Mouse (Mus musculus): ENCODE data around the gene Hsd11b1.
"Not testable (repeated sequence)": the region's sequence is repeated elsewhere in the genome, so short reads cannot be mapped to it uniquely, and the experiment has no call there.

Hsd11b1 gene

DNA sequence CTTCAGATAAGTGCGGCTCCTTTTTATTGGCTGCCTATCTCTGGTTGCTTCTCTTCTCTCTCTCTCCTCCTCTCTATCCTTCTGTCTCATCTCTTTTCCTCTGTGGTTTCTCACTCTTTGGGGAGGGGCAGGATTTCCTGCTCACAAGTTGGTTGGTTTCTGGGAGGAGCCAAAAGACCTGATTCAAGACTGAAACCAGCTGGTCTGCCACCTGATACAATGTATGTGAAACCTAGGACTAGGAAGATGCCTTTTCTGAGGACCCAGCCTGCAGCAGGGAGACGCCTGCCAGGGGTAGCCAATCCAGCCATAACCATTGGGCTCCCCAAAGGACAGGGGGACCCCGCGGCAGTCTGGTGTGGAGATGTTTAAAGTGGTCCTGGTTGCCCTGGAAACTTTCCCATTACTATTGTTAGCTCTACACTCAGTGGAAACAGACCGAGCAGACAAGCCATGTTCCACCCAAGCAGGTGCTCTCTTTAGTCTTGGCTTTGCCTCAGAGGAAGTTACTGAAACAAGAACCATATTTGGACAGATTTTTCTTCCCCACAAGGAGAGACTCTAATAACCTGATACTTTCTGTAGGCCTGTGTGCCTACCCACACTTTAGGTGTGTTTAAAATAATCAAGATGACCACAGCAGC, at the start of gene Hsd11b1:
TSS of gene Hsd11b1 (minus strand) at position 121 of the 644 bp plus-strand sequence.
- DNase-seq (ENCODE audit: low read depth, low spot score), result no peak

DNA sequence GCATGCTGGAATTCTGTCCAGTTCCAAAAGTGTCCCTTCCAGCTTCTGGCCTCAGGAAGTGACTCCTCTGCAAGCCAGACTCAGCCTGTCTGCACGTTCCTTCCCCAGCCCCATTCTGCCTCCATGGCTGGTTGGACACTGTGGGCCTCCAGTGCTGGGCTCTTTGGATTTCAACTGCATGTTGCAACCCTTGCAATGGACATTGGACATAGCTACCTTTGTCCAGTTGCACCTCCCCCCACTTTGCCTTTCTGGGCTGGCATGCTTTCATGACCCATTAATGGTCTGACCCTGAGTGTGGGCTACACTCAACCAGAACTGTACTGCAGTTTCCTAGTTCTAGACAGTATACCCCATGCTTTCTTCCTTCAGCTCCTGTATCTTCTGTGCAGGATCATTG, 47.7 kb upstream of the Hsd11b1 start:
- no peak for DNase-seq (ENCODE audit: low read depth, low spot score)

- DNase-seq (ENCODE audit: low read depth, low spot score), result no peak
Observed at GRCm38 (mm10) chr1:193310519-193311085, 46.7 kb upstream of the Hsd11b1 start.

- DNase-seq (ENCODE audit: low read depth, low spot score), result no peak
Observed at GRCm38 (mm10) chr1:193309785-193310518, 46.1 kb upstream of the Hsd11b1 start.

GRCm38 (mm10) chr1:193306832-193307231, 43.0 kb upstream of the Hsd11b1 start:
- no peak for DNase-seq (ENCODE audit: low read depth, low spot score)

- peak; percentile 74 for DNase-seq (ENCODE audit: low read depth, low spot score)
Observed at GRCm38 (mm10) chr1:193305386-193305785, 41.5 kb upstream of the Hsd11b1 start.

GRCm38 (mm10) chr1:193303096-193303495, 39.2 kb upstream of the Hsd11b1 start:
- DNase-seq (ENCODE audit: low read depth, low spot score), result no peak

DNA sequence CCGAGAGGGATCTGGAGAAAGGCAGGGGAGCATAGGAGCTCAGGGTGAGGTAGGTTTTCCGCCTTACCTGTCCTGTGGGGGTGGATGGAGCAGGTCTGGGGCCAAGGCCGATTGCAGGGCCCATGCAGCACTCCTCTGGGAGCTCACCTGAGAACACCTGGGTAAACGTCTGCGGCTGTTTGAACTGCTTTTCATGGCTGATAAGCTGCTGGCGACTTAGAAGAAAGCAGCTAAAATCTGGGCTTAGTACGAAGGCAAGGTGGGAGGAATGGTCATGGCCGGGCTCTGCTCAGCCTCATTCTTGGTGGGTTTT, 38.2 kb upstream of the Hsd11b1 start:
- no peak for DNase-seq (ENCODE audit: low read depth, low spot score)

DNA sequence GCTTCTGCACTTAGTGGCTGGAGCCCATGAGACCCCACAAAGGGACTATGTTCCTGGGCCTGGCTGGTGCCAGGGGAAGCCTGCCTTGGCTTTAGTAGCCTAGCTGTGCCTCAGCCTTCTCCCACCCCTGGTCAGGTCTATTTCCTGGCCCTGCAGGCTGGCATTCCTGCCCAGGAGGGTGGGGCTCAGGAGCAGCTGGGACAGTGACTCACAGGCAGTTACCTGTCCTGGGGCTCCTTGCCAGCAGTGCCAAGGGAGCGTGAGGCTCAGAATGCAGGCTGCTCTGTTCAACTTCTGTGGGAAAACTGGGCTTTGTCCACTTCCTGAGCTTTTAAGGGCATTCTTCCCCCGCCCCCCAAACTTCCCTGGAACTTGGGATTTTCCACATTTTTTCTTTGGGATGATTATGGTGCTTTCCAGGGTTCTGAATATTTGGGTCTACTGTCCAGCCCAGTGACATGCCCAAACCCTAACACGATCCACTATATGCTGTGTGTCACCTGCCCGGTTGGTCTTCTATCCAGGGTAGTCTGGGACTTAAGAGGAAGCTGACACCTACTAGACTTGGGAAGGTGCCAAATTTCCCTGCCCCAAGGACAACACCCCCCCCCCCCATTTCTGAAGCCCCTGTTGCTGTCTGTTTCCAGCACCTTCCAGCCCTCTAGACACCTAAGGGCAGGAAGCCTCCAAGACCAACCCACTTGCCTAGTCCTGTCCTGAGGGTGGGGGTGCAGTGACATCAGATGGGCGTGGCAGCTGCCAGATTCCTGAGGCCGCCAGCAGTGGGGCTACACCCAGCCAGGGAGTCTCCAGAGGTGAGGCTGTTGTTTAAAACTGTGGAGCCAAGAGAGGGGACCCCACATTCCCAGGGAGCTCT, 37.6 kb upstream of the Hsd11b1 start:
- DNase-seq (ENCODE audit: low read depth, low spot score), result no peak

- no peak for DNase-seq (ENCODE audit: low read depth, low spot score)
Observed at GRCm38 (mm10) chr1:193299995-193300394, 36.1 kb upstream of the Hsd11b1 start.

DNA sequence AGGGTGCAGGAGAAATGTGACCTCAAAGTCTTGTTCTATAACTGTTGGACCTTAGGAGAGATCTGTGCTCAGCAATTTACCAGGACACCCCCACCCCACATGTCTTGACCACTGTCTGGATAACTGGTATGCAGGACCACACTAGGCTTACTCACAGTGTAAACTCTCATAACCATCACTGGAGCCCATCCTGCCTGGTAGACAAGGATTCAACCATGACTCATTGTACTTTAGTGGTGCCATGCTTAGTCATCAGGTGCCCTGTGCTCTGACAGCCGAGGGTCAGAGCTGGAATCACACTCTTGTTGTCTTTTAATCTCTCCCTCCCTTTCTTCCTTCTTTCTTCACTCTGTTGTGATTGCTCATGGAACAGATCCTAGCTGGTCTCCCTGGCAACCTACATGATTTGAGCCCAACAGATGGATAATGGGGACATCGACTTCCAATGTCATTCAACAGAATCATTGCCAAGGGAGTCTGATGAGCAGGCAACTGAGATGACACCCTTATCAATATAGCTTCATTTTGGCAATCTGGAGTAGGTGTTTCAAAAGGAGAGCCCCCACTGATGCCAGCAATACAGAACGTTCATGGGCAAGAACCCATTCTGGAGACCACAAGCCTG, 34.4 kb upstream of the Hsd11b1 start:
- DNase-seq (ENCODE audit: low read depth, low spot score), result no peak

GRCm38 (mm10) chr1:193295920-193296319, 32.0 kb upstream of the Hsd11b1 start:
- DNase-seq (ENCODE audit: low read depth, low spot score), result no peak

DNA sequence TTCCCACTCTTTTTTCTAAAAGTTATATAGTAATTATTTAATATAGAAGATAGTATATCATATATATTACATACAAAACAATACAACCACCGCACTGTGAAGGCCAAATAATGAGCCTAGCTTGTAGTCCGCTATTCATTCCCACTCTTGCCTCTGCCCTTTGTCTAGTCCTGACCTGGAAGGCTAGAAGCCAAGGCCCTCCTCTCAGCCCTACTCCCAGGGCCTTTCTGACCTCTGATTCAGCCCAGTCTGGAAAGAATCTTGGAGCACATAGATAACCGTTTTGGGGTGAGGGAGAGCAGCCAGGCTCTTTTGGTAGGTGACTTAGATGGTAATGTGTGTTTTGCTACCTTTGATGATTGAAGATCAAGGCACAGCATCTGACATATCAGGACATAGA, 30.1 kb upstream of the Hsd11b1 start:
- DNase-seq (ENCODE audit: low read depth, low spot score), result no peak

DNA sequence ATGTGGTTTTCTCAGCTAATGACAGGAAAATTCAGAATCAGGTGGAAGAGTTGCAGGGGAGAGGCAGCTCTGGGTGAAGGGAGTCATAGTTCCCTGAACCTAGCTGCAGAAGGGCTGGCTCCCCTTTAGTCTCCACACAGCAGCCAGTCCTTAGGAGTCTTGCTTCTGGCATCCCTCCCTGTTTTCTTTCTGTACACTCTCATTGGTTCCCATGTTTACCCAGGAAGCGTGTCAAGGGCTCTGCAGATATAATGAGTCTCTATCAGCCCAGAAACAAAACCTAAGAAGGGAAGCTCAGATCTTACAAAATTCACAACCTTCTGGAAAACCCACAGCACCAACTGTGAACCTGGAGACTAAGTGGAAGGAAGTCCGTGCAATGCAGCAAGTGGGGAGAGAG, 29.2 kb upstream of the Hsd11b1 start:
- DNase-seq (ENCODE audit: low read depth, low spot score), result no peak

- no peak for DNase-seq (ENCODE audit: low read depth, low spot score)
Observed at GRCm38 (mm10) chr1:193290686-193291085, 26.8 kb upstream of the Hsd11b1 start.

- no peak for DNase-seq (ENCODE audit: low read depth, low spot score)
Observed at GRCm38 (mm10) chr1:193289914-193290313, 26.0 kb upstream of the Hsd11b1 start.

DNA sequence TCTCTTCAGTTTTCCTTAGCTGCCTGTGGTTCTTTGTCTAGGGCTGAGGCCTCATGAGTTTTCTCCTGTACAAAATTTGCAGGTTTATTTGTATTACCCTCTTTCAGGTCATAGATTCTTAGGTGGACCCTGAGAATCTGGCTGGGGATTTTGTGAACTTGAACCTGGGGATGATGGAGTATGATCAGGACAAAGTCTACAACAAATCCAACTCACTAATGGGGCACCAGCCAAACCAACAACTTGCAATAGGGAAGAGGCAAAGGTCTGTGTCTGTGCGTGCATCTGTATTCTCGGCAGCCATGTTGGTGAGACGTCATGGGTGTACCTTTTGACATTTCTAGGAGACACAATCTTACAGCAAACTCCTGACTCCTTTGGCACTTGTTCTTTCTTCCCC, 25.2 kb upstream of the Hsd11b1 start:
- no peak for DNase-seq (ENCODE audit: low read depth, low spot score)

DNA sequence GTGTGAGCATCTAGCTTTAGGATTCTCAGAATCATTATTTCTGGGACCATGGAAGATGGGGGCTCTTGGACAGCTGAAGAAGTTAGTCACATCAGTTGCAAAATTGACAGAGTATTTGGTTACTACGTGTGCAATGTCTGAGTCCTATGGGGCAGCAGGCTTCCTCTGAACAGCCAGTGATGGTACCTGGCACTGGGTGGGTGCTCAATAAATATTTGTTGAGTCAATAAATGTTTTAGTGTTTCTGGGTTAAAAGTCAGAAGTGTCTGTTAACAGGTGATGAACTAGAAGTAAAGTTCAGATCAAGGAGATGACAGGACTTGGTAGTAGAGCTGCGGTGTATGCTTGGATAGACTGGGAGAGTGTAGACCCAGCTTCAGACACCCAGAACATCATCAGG, 23.7 kb upstream of the Hsd11b1 start:
- DNase-seq (ENCODE audit: low read depth, low spot score), result no peak

DNA sequence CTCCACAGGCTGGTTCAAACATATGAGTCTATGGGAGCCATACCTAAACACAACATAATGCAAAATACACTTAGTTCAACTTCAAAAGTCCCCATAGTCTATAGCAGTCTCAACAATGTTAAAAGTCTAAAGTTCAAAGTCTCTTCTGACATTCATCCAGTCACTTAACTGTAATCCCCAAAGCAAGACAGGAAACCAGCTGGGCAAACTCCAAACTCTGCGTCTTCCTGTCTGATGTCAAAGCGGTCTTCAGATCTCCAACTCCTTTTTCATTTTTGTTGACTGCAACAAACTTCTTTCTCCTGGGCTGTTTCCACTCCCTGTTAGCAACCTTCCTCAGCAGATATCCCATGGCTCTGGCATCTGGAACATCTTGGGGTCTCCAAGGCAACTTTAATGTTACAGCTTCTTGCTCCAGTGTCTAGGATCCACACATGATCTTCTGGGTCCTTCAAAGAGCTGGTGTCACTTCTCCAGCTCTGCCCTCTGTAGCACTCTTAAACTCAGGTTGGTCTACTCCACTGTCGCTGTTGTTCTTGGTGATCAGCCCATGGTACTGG, 22.0 kb upstream of the Hsd11b1 start:
- not testable (repeated sequence) for DNase-seq (ENCODE audit: low read depth, low spot score)

DNA sequence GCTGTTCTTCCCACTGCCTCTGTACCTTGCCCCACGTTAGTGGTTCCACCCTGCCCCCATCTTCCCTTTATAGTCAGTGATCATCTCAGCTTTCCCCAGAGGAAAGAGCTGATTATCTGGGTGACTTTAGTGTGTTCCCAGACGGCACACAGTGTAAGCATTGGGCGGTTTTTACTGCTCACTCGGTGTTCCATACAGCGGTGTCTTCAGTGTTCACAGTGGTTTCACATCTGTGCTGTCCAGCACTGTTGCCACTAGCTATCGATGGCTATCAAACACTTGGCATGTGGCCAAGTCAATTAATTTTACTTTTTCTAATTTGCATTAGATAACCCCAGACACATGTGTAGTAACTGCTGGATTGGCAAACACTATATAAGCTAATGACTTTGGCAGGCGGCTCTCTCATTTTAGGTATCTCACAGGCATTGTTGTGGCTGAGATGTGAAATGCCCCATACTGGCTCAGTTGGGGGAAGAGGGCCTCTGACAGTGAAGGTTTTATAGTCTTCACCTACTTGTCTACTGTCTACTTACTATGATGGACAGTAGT, 20.4 kb upstream of the Hsd11b1 start:
- no peak for DNase-seq (ENCODE audit: low read depth, low spot score)

DNA sequence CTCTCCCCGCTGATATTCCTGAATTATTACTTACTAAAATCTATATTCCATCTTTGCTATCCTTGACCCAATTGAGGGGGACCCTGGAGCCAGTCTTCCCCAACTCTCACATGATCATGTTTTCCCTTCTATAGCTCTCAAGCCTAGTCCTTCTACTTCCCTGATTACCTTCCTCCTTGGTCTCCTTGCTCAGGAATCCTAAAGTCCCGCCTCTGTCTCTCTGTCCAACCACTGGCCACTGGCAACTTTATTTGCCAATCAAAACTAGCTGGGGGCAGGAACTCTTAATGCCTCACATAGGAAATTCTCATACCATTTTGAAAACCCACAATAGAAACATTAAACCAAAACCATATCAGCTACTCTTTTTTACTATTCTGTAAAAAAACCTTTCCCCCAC, 17.5 kb upstream of the Hsd11b1 start:
- DNase-seq (ENCODE audit: low read depth, low spot score), result no peak
